ENCODE assay signal across 8 mouse cellular contexts in genomic region chr3:123385118-123385485, GRCm38 (mm10). TPM values are rescaled to one million over a fixed set of nuclear protein-coding genes. Genes with fewer than 3 reads are reported as not detected.
A peak's percentile ranks its signal among the peaks of the same experiment; 100 is the strongest.
DNase-seq lines count a peak whose midpoint lies in the region; ATAC-seq and TF ChIP-seq lines count a peak whose summit lies in the region.

No protein-coding gene starts in this region.

- peak overlapping the region; percentile 73 for H3K4me2 ChIP-seq in lung, embryonic 14.5 days
- H3K4me2 ChIP-seq in embryonic facial prominence, embryonic 11.5 days (ENCODE audit: low read depth, low read length) = peak overlapping the region; percentile 57
- peak overlapping the region; percentile 83 for H3K4me2 ChIP-seq in hindbrain, embryonic 16.5 days (ENCODE audit: low read length)
- peak overlapping the region; percentile 59 for H3K4me2 ChIP-seq in midbrain, postnatal 0 days (ENCODE audit: low read depth, low read length, poor library complexity, severe bottlenecking)

- peak overlapping the region; percentile 89; the same call in 1 of the 2 replicates for H3K27ac ChIP-seq in lung, embryonic 14.5 days (ENCODE audit: low read depth)
- H3K27ac ChIP-seq in embryonic facial prominence, embryonic 11.5 days (replicated peaks; ENCODE audit: low read depth, low read length) = no peak overlapping the region
- peak overlapping the region; percentile 88 for H3K27ac ChIP-seq in hindbrain, embryonic 16.5 days (ENCODE audit: low read depth, low read length)
- peak overlapping the region; percentile 70; the same call in 1 of the 2 replicates for H3K27ac ChIP-seq in midbrain, postnatal 0 days (ENCODE audit: low read depth, low read length)

- peak overlapping the region; percentile 65 for H3K4me3 ChIP-seq in lung, embryonic 14.5 days (ENCODE audit: low read depth, low read length)
- peak overlapping the region; percentile 64 for H3K4me3 ChIP-seq in embryonic facial prominence, embryonic 11.5 days (ENCODE audit: low read depth, low read length)
- H3K4me3 ChIP-seq in hindbrain, embryonic 16.5 days (ENCODE audit: low read length) = peak overlapping the region; percentile 61
- H3K4me3 ChIP-seq in midbrain, postnatal 0 days (ENCODE audit: low read depth, low read length) = peak overlapping the region; percentile 48

- peaks cover 13% of the 10 kb centered on the region for H3K36me3 ChIP-seq in lung, embryonic 14.5 days (ENCODE audit: insufficient read depth)
- H3K36me3 ChIP-seq in embryonic facial prominence, embryonic 11.5 days (replicated peaks; ENCODE audit: control insufficient read depth, insufficient read depth, low read depth, low read length) = no peaks in the 10 kb centered on the region
- H3K36me3 ChIP-seq in hindbrain, embryonic 16.5 days (ENCODE audit: control insufficient read depth, insufficient read depth, low read length) = no peaks in the 10 kb centered on the region
- 0 out of 2 replicates have a peak, but pooled peaks cover 3% of the 10 kb centered on the region for H3K36me3 ChIP-seq in midbrain, postnatal 0 days (ENCODE audit: insufficient read depth, low read length)

- H3K9me3 ChIP-seq in lung, embryonic 14.5 days (ENCODE audit: low read depth, low read length) = no peaks in the 10 kb centered on the region
- H3K9me3 ChIP-seq in embryonic facial prominence, embryonic 11.5 days (replicated peaks; ENCODE audit: control insufficient read depth, low read length) = no peaks in the 10 kb centered on the region
- no peaks in the 10 kb centered on the region for H3K9me3 ChIP-seq in hindbrain, embryonic 16.5 days (ENCODE audit: control insufficient read depth, low read length)
- H3K9me3 ChIP-seq in midbrain, postnatal 0 days (ENCODE audit: low read length) = no peaks in the 10 kb centered on the region

- no peak for TF ChIP-seq CTCF in lung, embryonic 14.5 days (IDR thresholded peaks at IDR 0.05; ENCODE audit: low read depth)
- no peak for TF ChIP-seq CTCF in midbrain, postnatal 0 days (IDR thresholded peaks at IDR 0.05)

- no peaks in the 10 kb centered on the region for H3K27me3 ChIP-seq in lung, embryonic 14.5 days (ENCODE audit: insufficient read depth, low read length)
- no peaks in the 10 kb centered on the region for H3K27me3 ChIP-seq in embryonic facial prominence, embryonic 11.5 days (ENCODE audit: control insufficient read depth, insufficient read depth, low read length)
- H3K27me3 ChIP-seq in hindbrain, embryonic 16.5 days (replicated peaks; ENCODE audit: control insufficient read depth, insufficient read depth, low read length) = no peaks in the 10 kb centered on the region; the same call in 1 of the 2 replicates
- H3K27me3 ChIP-seq in midbrain, postnatal 0 days (ENCODE audit: insufficient read depth, low read length) = no peaks in the 10 kb centered on the region

- H3K9ac ChIP-seq in lung, embryonic 14.5 days = peak overlapping the region; percentile 60
- H3K9ac ChIP-seq in embryonic facial prominence, embryonic 11.5 days (replicated peaks; ENCODE audit: low read length) = peak overlapping the region; percentile 61
- peak overlapping the region; percentile 73 for H3K9ac ChIP-seq in hindbrain, embryonic 16.5 days (ENCODE audit: low read depth, low read length)
- H3K9ac ChIP-seq in midbrain, postnatal 0 days (replicated peaks; ENCODE audit: low read length, poor library complexity, severe bottlenecking) = peak overlapping the region; percentile 48; the same call in 1 of the 2 replicates

- 9% methylated on average over 6 of the region's 6 CpGs for WGBS in lung, embryonic 14.5 days
- WGBS in embryonic facial prominence, embryonic 11.5 days = 11% methylated on average over 6 of the region's 6 CpGs
- WGBS in hindbrain, embryonic 16.5 days = 13% methylated on average over 6 of the region's 6 CpGs
- WGBS in midbrain, postnatal 0 days = 13% methylated on average over 6 of the region's 6 CpGs

- no peak for DNase-seq in lung, embryonic 14.5 days
- no peak for DNase-seq in lung, postnatal 4 days
- no peak for DNase-seq in embryonic facial prominence, embryonic 11.5 days (ENCODE audit: low spot score)
- DNase-seq in midbrain, postnatal 0 days (ENCODE audit: low spot score) = no peak
- DNase-seq in cerebellum, adult 18-20 months = no peak
- no peak for DNase-seq in right cerebral cortex, adult 2 months (ENCODE audit: low spot score in 2 of 2)
- DNase-seq in layer of hippocampus, adult 8-10 months (ENCODE audit: low spot score in 2 of 2) = no peak

- 0 out of 2 replicates have a peak, but pooled peaks cover 6% of the 10 kb centered on the region for H3K4me1 ChIP-seq in lung, embryonic 14.5 days (ENCODE audit: insufficient read depth)
- H3K4me1 ChIP-seq in embryonic facial prominence, embryonic 11.5 days (ENCODE audit: control insufficient read depth, insufficient read depth, low read length) = no peaks in the 10 kb centered on the region
- peaks cover 16% of the 10 kb centered on the region for H3K4me1 ChIP-seq in hindbrain, embryonic 16.5 days (ENCODE audit: control insufficient read depth, insufficient read depth, low read depth, low read length)
- peaks cover 6% of the 10 kb centered on the region; the same call in 1 of the 2 replicates for H3K4me1 ChIP-seq in midbrain, postnatal 0 days (ENCODE audit: insufficient read depth, low read length)

- ATAC-seq in lung, embryonic 14.5 days (ENCODE audit: insufficient read depth) = 0 out of 2 replicates have a peak, but pooled peaks have one; percentile 1
- peak; percentile 7; the same call in 1 of the 2 replicates for ATAC-seq in embryonic facial prominence, embryonic 11.5 days (replicated peaks; ENCODE audit: insufficient number of reproducible peaks, low FRiP score, low TSS enrichment, low read depth)
- peak; percentile 1; the same call in 1 of the 2 replicates for ATAC-seq in hindbrain, embryonic 16.5 days
- ATAC-seq in midbrain, postnatal 0 days (ENCODE audit: low FRiP score) = peak; percentile 2; the same call in 1 of the 2 replicates

RNA-seq across cellular contexts. Expression of gene Mettl14, which starts 0.8 kb away (rescaled TPM):
- polyA plus RNA-seq in lung, embryonic 14.5 days (2014; fragmentation: Nextera tagmentation; extraction: Ambion mirVana) = 20.1 and 21.0 TPM in 2 replicates
- 27.9 TPM in 2 replicates for polyA plus RNA-seq in embryonic facial prominence, embryonic 11.5 days (2014; fragmentation: Nextera tagmentation; extraction: Ambion mirVana)
- polyA plus RNA-seq in hindbrain, embryonic 16.5 days (2015; fragmentation: Nextera tagmentation; extraction: Ambion mirVana) = 21.8 and 22.3 TPM in 2 replicates
- 3.8 and 7.5 TPM in 2 replicates for total RNA-seq in midbrain, postnatal 0 days (2014; rRNA removed)
- polyA plus RNA-seq in midbrain, postnatal 0 days (2015; fragmentation: Nextera tagmentation; extraction: Ambion mirVana) = 14.1 and 14.4 TPM in 2 replicates
- 10 to 100 TPM; 14.2 to 16.3 (median 15.8) TPM for total RNA-seq in layer of hippocampus, adult 8-10 months (2022)
